Mouse (Mus musculus): ENCODE results near the gene Sec14l5. TPM values are rescaled to one million over a fixed set of nuclear protein-coding genes. Genes with fewer than 3 reads are reported as not detected.

Sec14l5 gene
- total and polyA plus RNA-seq, 2 experiments from 2014 or later, result 0.18 to 0.21 TPM

- DNase-seq (ENCODE audit: low spot score), result no peak
- no peak for ATAC-seq
- Histone ChIP-seq H3K36me3 (ENCODE audit: insufficient read depth, low read length) (no peaks in the 10 kb centered on the region), H3K27ac (no peak overlapping the region), H3K4me1 (ENCODE audit: insufficient read depth, low read length) (no peaks in the 10 kb centered on the region), H3K4me2 (ENCODE audit: low read depth, low read length) (no peak overlapping the region), H3K27me3 (ENCODE audit: insufficient read depth, low read length) (no peaks in the 10 kb centered on the region), H3K4me3 (ENCODE audit: low read length) (no peak overlapping the region), H3K9me3 (ENCODE audit: low read length) (no peaks in the 10 kb centered on the region), H3K9ac (replicated peaks; ENCODE audit: low read length) (no peak overlapping the region)
- TF ChIP-seq CTCF (IDR thresholded peaks at IDR 0.05; ENCODE audit: low read depth), result no peak
- 57% methylated on average over 7 of the region's 7 CpGs for WGBS
Observed at GRCm38 (mm10) chr16:5185691-5186090, 38.8 kb downstream of the Sec14l5 start.

- DNase-seq (ENCODE audit: low spot score), result no peak
- Histone ChIP-seq H3K9me3 (ENCODE audit: low read length) (no peaks in the 10 kb centered on the region), H3K36me3 (ENCODE audit: insufficient read depth, low read length) (no peaks in the 10 kb centered on the region), H3K27me3 (ENCODE audit: insufficient read depth, low read length) (no peaks in the 10 kb centered on the region), H3K4me3 (ENCODE audit: low read length) (no peak overlapping the region), H3K4me1 (ENCODE audit: insufficient read depth, low read length) (no peaks in the 10 kb centered on the region), H3K27ac (no peak overlapping the region), H3K9ac (replicated peaks; ENCODE audit: low read length) (no peak overlapping the region), H3K4me2 (ENCODE audit: low read depth, low read length) (no peak overlapping the region)
- WGBS, result 62% methylated on average over 7 of the region's 7 CpGs
- no peak for TF ChIP-seq CTCF (IDR thresholded peaks at IDR 0.05; ENCODE audit: low read depth)
- no peak for ATAC-seq
Observed at GRCm38 (mm10) chr16:5186234-5186633, 39.3 kb downstream of the Sec14l5 start.

GRCm38 (mm10) chr16:5195080-5195479 lies 48.2 kb downstream of the Sec14l5 start:
- peak; percentile 78 for TF ChIP-seq CTCF (IDR thresholded peaks at IDR 0.05; ENCODE audit: low read depth)
- 32% methylated on average over 6 of the region's 6 CpGs for WGBS
- Histone ChIP-seq H3K9ac (replicated peaks; ENCODE audit: low read length) (no peak overlapping the region), H3K4me1 (ENCODE audit: insufficient read depth, low read length) (no peaks in the 10 kb centered on the region), H3K27me3 (ENCODE audit: insufficient read depth, low read length) (no peaks in the 10 kb centered on the region), H3K4me2 (ENCODE audit: low read depth, low read length) (no peak overlapping the region), H3K27ac (no peak overlapping the region), H3K36me3 (ENCODE audit: insufficient read depth, low read length) (peaks cover 14% of the 10 kb centered on the region), H3K4me3 (ENCODE audit: low read length) (no peak overlapping the region), H3K9me3 (ENCODE audit: low read length) (no peaks in the 10 kb centered on the region)
- DNase-seq (ENCODE audit: low spot score) (peak; percentile 73), ATAC-seq (no peak)

GRCm38 (mm10) chr16:5202681-5203080 lies 55.8 kb downstream of the Sec14l5 start:
- H3K4me1 ChIP-seq (ENCODE audit: insufficient read depth, low read length), result peaks cover 11% of the 10 kb centered on the region; the same call in 1 of the 2 replicates
- H3K4me3 ChIP-seq (ENCODE audit: low read length), result peak overlapping the region; percentile 78; the same call in 1 of the 2 replicates
- peaks cover 11% of the 10 kb centered on the region for H3K36me3 ChIP-seq (ENCODE audit: insufficient read depth, low read length)
- TF ChIP-seq CTCF (IDR thresholded peaks at IDR 0.05; ENCODE audit: low read depth), result peak; percentile 72
- no peak overlapping the region; the same call in 1 of the 2 replicates for H3K9ac ChIP-seq (replicated peaks; ENCODE audit: low read length)
- WGBS, result 12% methylated on average over 4 of the region's 4 CpGs
- DNase-seq (ENCODE audit: low spot score), result peak; percentile 66
- peak overlapping the region; percentile 75 for H3K4me2 ChIP-seq (ENCODE audit: low read depth, low read length)
- no peaks in the 10 kb centered on the region for H3K9me3 ChIP-seq (ENCODE audit: low read length)
- H3K27me3 ChIP-seq (ENCODE audit: insufficient read depth, low read length), result no peaks in the 10 kb centered on the region
- H3K27ac ChIP-seq, result no peak overlapping the region
- ATAC-seq, result no peak

GRCm38 (mm10) chr16:5203200-5203599 lies 56.3 kb downstream of the Sec14l5 start:
- DNase-seq (ENCODE audit: low spot score), result no peak
- WGBS, result 2% methylated on average over 36 of the region's 36 CpGs
- TF ChIP-seq CTCF (IDR thresholded peaks at IDR 0.05; ENCODE audit: low read depth), result no peak

GRCm38 (mm10) chr16:5203668-5204433 lies 56.9 kb downstream of the Sec14l5 start, which contains the start of gene Nagpa:
Gene Nagpa (minus strand): TSS chr16:5204012.
- Histone ChIP-seq H3K9me3 (ENCODE audit: low read length) (no peaks in the 10 kb centered on the region), H3K36me3 (ENCODE audit: insufficient read depth, low read length) (peaks cover 10% of the 10 kb centered on the region), H3K9ac (replicated peaks; ENCODE audit: low read length) (peak within 1 kb of the TSS; percentile 54), H3K4me2 (ENCODE audit: low read depth, low read length) (peak within 1 kb of the TSS; percentile 75), H3K4me3 (ENCODE audit: low read length) (peak within 1 kb of the TSS; percentile 78), H3K4me1 (ENCODE audit: insufficient read depth, low read length) (peaks cover 11% of the 10 kb centered on the region; the same call in 1 of the 2 replicates), H3K27me3 (ENCODE audit: insufficient read depth, low read length) (no peaks in the 10 kb centered on the region), H3K27ac (no peak within 1 kb of the TSS)
- ATAC-seq (peak; percentile 93), DNase-seq (ENCODE audit: low spot score) (peak; percentile 92)
- TF ChIP-seq CTCF (IDR thresholded peaks at IDR 0.05; ENCODE audit: low read depth), result no peak
- 3% methylated on average over 40 of the region's 40 CpGs for WGBS

More at GRCm38 (mm10) chr16:5203200-5203599, 56.3 kb downstream of the Sec14l5 start:
- ATAC-seq, result no peak
- no peak overlapping the region for H3K27ac ChIP-seq
- H3K9me3 ChIP-seq (ENCODE audit: low read length), result no peaks in the 10 kb centered on the region
- H3K4me2 ChIP-seq (ENCODE audit: low read depth, low read length), result peak overlapping the region; percentile 75
- H3K27me3 ChIP-seq (ENCODE audit: insufficient read depth, low read length), result no peaks in the 10 kb centered on the region
- H3K36me3 ChIP-seq (ENCODE audit: insufficient read depth, low read length), result peaks cover 11% of the 10 kb centered on the region
- H3K9ac ChIP-seq (replicated peaks; ENCODE audit: low read length), result peak overlapping the region; percentile 54
- H3K4me3 ChIP-seq (ENCODE audit: low read length), result peak overlapping the region; percentile 78
- peaks cover 11% of the 10 kb centered on the region; the same call in 1 of the 2 replicates for H3K4me1 ChIP-seq (ENCODE audit: insufficient read depth, low read length)

Measured in hindbrain, postnatal 0 days (tissue).